Mouse (Mus musculus) embryonic stem cell, embryonic (primary cell): ENCODE measurements at regions not wholly inside any gene's neighbourhood (a gene's known extent, or its start where the extent isn't known, plus 50 kb on each side); places are given as distances from the start of the nearest gene placed in this dataset.

Source experiments
- CTCF ChIA-PET, 4 experiments: fragments of 300-600 bp in 2 of 4; fragments of 350-600 bp in 2 of 4; sonication (Branson Sonifier 250); formaldehyde crosslinking; loops; one replicate each; lab custom pipeline; 2022; ENCODE audit warnings: inconsistent platforms in 2 of 4; lab: Charles Lee
- POLR2A ChIA-PET, 4 experiments: fragments of 300-600 bp in 2 of 4; fragments of 350-600 bp in 2 of 4; sonication (Branson Sonifier 250); formaldehyde crosslinking; loops; one replicate each; lab custom pipeline; 2022; ENCODE audit warnings: antibody characterized with exemption in 4 of 4, inconsistent platforms in 1 of 4; lab: Charles Lee

GRCm38 (mm10) chr5:43039525-43039924, 193.4 kb upstream of the Cpeb2 start:
- ChIA-PET POLR2A (interaction anchor here in 1 of 4 experiments (0.7 kb wide), 1 partner anchor 801 kb away, joined by 3 read pairs; no protein-coding TSS in a partner anchor), CTCF (no interaction called here)

GRCm38 (mm10) chr5:43042585-43042984, 190.4 kb upstream of the Cpeb2 start:
- CTCF ChIA-PET: no interaction called here
- POLR2A ChIA-PET: no interaction called here

- ChIA-PET CTCF (no interaction called here), POLR2A (no interaction called here)
These were observed 187.1 kb upstream of the Cpeb2 start for GRCm38 (mm10) chr5:43045860-43046259.

GRCm38 (mm10) chr5:43047316-43047715, 185.7 kb upstream of the Cpeb2 start:
- CTCF ChIA-PET: no interaction called here

GRCm38 (mm10) chr5:43048196-43049050, 184.5 kb upstream of the Cpeb2 start:
- ChIA-PET CTCF (interaction anchor here in 1 of 4 experiments (0.6 kb wide), 1 partner anchor 1352 kb away, joined by 4 read pairs; no protein-coding TSS in a partner anchor), POLR2A (no interaction called here)

More at GRCm38 (mm10) chr5:43047316-43047715, 185.7 kb upstream of the Cpeb2 start:
- POLR2A ChIA-PET: no interaction called here

- ChIA-PET POLR2A (interaction anchor here in 1 of 4 experiments (0.6 kb wide), 1 partner anchor 733 kb away, joined by 3 read pairs; no protein-coding TSS in a partner anchor), CTCF (no interaction called here)
These were observed 183.3 kb upstream of the Cpeb2 start for GRCm38 (mm10) chr5:43049381-43050301.

- ChIA-PET CTCF (no interaction called here), POLR2A (interaction anchor here in 1 of 4 experiments (1.0 kb wide), 1 partner anchor 86 kb away, joined by 7 read pairs; no protein-coding TSS in a partner anchor)
These were observed 181.9 kb upstream of the Cpeb2 start for GRCm38 (mm10) chr5:43050961-43051517.

GRCm38 (mm10) chr5:43052668-43053067, 180.3 kb upstream of the Cpeb2 start:
- CTCF ChIA-PET: no interaction called here

GRCm38 (mm10) chr5:43054586-43054985, 178.4 kb upstream of the Cpeb2 start:
- ChIA-PET POLR2A (no interaction called here), CTCF (no interaction called here)

More at GRCm38 (mm10) chr5:43052668-43053067, 180.3 kb upstream of the Cpeb2 start:
- POLR2A ChIA-PET: no interaction called here

GRCm38 (mm10) chr5:43055111-43055710, 177.8 kb upstream of the Cpeb2 start:
- POLR2A ChIA-PET: no interaction called here
- CTCF ChIA-PET: no interaction called here

GRCm38 (mm10) chr5:43056486-43056885, 176.5 kb upstream of the Cpeb2 start:
- CTCF ChIA-PET: no interaction called here
- POLR2A ChIA-PET: no interaction called here

GRCm38 (mm10) chr5:43061243-43061642, 171.7 kb upstream of the Cpeb2 start:
- CTCF ChIA-PET: no interaction called here
- POLR2A ChIA-PET: no interaction called here

GRCm38 (mm10) chr5:43061797-43062391, 171.1 kb upstream of the Cpeb2 start:
- CTCF ChIA-PET: no interaction called here
- POLR2A ChIA-PET: interaction anchor here in 1 of 4 experiments (0.6 kb wide), 1 partner anchor 721 kb away, joined by 7 read pairs; no protein-coding TSS in a partner anchor

- POLR2A ChIA-PET: interaction anchor here in 1 of 4 experiments (0.6 kb wide), 1 partner anchor 720 kb away, joined by 7 read pairs; no protein-coding TSS in a partner anchor
These were observed 170.5 kb upstream of the Cpeb2 start for GRCm38 (mm10) chr5:43062499-43062898.

GRCm38 (mm10) chr5:43063386-43063785, 169.6 kb upstream of the Cpeb2 start:
- POLR2A ChIA-PET: no interaction called here
- CTCF ChIA-PET: interaction anchor here in 1 of 4 experiments (1.0 kb wide), 1 partner anchor 51 kb away, joined by 3 read pairs; no protein-coding TSS in a partner anchor

More at GRCm38 (mm10) chr5:43062499-43062898, 170.5 kb upstream of the Cpeb2 start:
- CTCF ChIA-PET: no interaction called here

GRCm38 (mm10) chr5:43071541-43071940, 161.4 kb upstream of the Cpeb2 start:
- POLR2A ChIA-PET: interaction anchor here in 1 of 4 experiments (0.6 kb wide), 1 partner anchor 72 kb away, joined by 3 read pairs; no protein-coding TSS in a partner anchor
- CTCF ChIA-PET: no interaction called here

- POLR2A ChIA-PET: no interaction called here
- CTCF ChIA-PET: no interaction called here
These were observed 160.6 kb upstream of the Cpeb2 start for GRCm38 (mm10) chr5:43072340-43072739.

- POLR2A ChIA-PET: no interaction called here
- CTCF ChIA-PET: no interaction called here
These were observed 158.4 kb upstream of the Cpeb2 start for GRCm38 (mm10) chr5:43074536-43074935.
